Mouse (Mus musculus) G1E (cell line): ENCODE data around the gene Enox1.

Experiments
- CTCF ChIP-seq: IDR thresholded peaks from 2 replicates; pipeline ENCODE4 v1.5.1; 2012; ENCODE audit warnings: low read depth, low read length, inconsistent platforms, mixed read lengths
- GATA1 ChIP-seq: IDR thresholded peaks from 2 replicates; pipeline ENCODE4 v1.6.1; 2012; ENCODE audit warnings: borderline replicate concordance, low read length, inconsistent platforms, mixed read lengths
- GATA2 ChIP-seq: IDR thresholded peaks from 2 replicates; pipeline ENCODE4 v1.6.1; 2012; ENCODE audit warnings: low read depth, low read length, inconsistent platforms, borderline replicate concordance
- TAL1 ChIP-seq: conservative IDR thresholded peaks from 2 replicates; pipeline ENCODE4 v1.6.1; 2012; ENCODE audit warnings: low read depth, low read length, inconsistent platforms, mixed read lengths

DNA sequence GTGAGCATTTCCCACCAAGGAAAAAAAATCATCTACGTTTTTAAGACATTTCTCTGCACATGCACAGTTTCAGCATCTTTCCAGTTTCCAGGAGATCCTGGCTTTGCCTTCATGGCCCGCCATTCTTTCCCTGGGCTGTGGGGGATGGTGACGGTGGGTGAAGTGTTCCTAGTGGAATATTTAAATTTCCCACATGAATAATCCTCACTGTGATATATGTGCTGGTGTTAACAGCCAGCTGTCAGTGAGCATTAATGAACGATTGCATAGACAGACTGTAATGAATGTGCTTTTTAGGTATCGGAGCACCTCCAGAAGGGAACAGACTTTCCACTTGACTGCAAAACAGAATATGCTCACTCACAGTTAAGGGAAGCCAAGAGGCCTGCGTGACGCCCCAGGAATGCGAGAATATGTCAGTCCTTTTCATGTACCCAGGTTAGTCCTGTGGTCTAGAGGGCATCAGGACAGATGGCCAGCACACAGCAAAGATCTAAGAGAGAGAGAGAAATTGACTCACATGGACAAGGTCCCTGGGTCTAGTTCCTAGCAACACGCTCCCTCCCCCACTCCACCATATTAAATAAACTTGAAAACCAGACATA lies 558.5 kb downstream of the Enox1 start:
- TF ChIP-seq CTCF (no peak), GATA2 (no peak), GATA1 (no peak), TAL1 (no peak)
